Mouse (Mus musculus) megakaryocyte progenitor cell, adult 5-6 weeks (primary cell): Measurements from ENCODE around the gene Slk. TPM values are rescaled to one million over a fixed set of nuclear protein-coding genes. Genes with fewer than 3 reads are reported as not detected.
"Not testable (repeated sequence)": the region's sequence is repeated elsewhere in the genome, so short reads cannot be mapped to it uniquely, and the experiment has no call there.

Source experiments
- ATAC-seq: replicated peaks from 2 replicates; pipeline ENCODE4 v1.8.0; 2016; ENCODE audit warnings: mild to moderate bottlenecking, moderate TSS enrichment, inconsistent platforms; ENCODE audit not compliant: poor library complexity
- total RNA-seq, 2 experiments: library from RNA; stranded (forward) in 1 of 2; stranded (reverse) in 1 of 2; fragments of 157-497, 149-512 nt in 1 of 2; fragments of 200-1000 nt in 1 of 2; gene quantifications; 2 replicates each; pipeline versions ENCODE4 v1.2.3 to v1.2.4; 2015 to 2017

Slk gene
- total RNA-seq, 2 experiments from 2014 or later = 109 to 143 TPM

DNA sequence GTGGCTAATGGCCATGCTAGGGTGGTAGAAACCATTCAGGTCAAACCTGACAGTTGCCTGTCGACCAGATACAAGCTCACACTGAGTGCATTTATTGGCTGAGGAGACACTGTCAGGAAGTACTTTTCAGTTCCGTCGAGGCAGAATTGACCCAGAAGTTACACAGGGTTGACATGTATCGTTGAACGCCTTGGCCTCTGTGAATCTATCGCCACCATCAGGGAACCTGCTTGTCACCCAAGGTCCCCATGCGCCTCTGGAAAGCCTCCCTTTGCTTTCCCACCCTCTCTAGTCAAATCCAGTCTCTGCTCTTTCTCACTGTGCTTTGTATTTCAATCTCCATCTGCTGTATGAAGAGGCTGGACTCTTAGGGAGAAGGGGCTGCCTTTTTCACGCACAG lies 13.5 kb upstream of the Slk start:
- ATAC-seq = no peak

DNA sequence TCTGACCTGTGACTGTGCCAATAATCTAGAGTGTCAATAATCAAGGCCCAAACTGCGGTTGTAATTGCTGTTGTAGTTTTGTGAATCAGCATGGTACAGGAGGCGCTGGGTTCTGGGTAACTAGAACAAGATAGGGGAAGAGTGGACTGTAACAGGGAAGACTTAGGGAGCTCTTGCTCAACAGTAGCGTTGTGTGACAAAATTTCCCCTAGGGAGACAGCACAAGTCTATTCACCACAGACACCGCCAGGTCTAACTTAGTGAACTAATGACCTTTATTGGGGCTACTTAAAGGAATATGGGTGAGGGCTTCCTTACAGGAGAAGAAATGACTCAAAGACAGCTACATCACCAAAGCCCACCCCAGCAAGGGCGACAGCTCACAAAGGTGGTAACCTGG lies 9.4 kb upstream of the Slk start:
- ATAC-seq = peak; percentile 91

DNA sequence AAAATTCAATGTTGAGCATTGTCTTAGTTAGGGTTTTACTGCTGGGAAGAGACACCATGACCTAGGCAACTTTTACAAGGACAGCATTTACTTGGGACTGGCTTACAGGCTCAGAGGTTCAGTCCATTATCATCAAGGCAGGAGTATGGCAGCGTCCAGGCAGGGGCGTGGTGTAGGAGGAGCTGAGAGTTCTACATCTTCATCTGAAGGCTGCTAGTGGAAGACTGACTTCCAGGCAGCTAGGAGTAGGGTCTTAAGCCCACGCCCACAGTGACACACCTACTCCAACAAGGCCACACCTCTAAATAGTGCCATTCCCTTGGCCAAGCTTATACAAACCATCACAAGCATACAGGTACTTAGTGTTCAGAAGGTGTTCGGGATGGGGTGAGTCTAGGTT lies 7.5 kb upstream of the Slk start:
- ATAC-seq = not testable (repeated sequence)

DNA sequence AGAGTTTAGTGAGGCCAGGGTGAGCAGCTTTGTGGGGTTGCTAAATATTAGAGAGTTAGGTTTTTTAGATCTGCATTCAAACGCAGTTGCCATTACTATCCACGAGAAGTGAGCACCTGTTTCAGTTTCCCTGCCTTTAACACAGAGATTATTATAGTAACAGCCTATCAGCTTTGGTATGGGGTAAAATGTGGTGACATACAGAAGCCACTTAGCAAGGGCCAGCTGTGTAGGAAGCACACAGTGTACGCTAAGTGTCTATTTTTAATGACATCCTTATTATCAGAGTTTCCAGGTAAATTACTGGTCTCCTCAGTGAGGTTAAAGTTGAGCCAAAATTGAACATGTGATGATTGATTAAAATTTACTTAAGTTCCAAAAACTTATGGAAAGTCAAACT lies 5.8 kb upstream of the Slk start:
- ATAC-seq = no peak

DNA sequence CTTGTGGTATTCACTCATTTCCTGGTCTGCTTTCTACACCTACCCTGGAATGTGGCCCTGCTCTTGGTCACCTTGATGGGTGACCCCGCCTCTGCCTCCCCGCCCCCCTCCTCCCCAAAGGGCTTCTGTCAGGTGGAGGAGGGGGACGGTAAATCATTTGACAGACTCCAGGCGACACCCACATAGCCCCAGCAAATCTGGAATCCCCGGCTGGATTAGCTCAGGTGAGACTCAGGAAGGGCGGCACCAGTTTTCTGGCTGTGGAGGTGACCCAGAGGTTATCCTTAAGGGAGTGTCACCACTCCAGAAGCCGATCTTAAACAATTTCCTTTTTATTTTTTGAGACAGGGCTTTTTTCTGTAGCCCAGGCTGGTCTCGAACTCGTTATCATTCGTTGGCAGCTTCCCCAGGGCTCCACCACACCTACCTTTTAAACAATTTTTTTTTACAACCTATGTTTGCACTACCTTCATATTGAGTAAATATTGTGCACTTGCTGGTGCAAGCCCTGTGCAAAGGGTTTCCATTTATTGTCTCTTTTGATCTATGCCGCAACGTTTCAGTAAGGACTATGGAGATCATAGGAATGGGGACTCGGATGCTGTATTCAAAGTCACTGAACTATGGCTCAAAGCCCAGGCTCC lies 775 bp upstream of the Slk start:
- no peak for ATAC-seq

DNA sequence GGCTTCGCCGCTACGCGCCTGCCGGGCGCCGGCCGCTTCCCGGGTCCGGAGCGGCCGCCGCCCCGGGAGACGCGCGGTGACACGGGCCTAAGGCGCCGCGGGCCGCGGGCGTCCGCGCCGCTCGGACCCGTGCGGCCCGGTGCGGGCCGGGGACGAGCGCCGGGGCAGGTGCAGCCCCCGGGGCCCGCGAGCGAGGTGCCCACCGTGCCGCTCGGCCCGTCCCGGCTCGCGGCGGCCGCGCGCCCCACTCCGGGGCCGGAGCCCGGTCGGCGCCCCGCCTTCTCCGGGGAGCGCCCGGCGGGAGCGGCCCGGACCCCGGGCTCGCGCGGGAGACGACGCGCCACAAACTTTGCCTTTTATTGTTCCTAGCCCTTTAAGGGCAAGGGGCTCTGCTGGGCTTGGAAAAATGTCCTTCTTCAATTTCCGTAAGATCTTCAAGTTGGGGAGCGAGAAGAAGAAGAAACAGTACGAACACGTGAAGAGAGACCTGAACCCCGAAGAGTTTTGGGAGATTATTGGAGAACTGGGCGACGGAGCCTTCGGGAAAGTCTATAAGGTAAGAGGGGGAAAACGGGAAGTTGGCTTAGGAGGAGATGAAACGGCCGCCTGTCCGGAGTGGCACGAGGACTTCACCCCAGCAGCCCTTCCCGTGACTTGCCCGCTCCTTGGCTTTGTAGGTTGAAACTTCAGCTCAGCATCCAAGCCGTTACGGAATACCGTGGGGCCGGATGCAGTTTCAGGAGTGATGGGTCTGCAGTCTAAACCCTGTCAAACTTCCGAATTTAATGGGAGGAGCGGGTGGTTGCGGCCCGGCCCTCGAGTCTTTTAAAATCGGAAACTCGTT lies 532 bp downstream of the Slk start:
- peak; percentile 20 for ATAC-seq

DNA sequence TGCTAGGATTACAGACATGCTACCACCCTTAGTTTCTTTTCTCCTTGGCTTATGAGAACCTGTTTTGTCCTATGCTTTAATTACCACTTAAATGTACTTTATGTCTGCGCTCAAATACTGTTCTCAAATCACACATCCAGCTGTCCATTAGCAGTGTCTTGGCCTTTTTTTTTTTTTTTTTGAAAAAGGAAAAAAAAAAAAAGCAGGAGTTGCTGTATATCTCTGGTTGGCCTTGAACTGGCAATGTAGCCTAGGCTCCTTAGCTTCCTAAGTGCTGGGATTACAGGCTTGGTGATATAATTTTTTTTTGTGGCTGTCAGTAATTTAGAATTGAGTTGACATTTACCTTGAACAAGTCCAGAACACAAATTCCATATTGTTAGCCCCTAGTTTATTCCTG lies 6.3 kb downstream of the Slk start:
- no peak for ATAC-seq

DNA sequence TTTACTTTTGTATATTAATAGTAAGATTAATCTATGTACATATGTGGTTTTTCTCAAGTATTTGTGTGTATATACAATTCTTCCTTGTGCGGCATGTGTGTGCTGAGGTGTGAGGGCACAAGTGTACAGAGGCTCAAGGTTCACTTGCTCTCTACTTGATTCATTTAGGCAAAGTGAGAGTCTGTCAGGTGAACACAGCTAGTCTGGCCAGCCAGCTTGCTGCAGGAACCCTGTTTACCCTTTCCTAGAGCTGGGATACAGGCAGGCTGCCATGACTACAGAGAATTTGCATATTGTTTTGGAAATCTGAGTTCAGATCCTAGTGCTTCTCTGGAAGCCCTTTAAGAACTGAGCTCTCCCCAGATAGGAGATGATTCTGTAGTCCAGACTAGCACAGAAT lies 7.5 kb downstream of the Slk start:
- ATAC-seq = no peak

DNA sequence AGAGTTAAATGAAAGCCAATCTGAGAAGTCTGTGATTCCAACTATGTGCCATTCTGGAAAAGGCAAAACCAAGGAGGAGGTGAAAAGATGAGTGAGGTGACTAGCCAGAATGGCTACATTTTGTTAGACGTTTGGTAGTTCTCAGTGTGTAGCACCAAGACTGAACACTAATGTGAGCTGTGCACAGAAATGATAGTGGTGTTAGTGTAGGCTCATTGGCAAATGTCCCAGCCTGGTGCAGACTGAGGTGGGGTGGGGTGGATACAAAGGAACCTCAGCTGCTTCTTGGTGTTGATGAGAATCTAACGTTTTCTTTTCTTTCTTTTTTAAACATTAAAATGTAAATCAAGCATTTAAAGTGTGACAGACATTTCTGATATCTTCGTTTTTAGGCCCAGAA lies 29.0 kb downstream of the Slk start:
- ATAC-seq = peak; percentile 98

DNA sequence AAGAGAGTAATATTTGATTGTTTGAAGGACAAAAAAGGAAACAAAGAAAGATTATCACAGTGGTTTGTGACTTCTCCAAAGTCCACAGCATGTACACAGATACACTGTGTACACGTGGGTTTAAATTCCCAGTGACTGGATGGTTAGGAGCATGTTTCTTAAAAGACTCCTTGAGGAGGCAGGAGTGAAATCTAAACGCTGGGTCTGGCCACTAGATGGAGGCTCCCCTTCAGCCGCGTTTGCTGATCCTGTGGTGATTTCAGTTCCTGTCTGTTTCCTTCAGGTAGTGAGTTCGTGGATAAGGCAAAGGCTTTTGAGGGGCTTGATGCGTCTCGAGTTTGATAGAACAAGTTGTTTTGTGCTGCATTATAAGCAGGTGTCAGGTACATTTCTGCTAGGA lies 34.0 kb downstream of the Slk start:
- no peak for ATAC-seq

DNA sequence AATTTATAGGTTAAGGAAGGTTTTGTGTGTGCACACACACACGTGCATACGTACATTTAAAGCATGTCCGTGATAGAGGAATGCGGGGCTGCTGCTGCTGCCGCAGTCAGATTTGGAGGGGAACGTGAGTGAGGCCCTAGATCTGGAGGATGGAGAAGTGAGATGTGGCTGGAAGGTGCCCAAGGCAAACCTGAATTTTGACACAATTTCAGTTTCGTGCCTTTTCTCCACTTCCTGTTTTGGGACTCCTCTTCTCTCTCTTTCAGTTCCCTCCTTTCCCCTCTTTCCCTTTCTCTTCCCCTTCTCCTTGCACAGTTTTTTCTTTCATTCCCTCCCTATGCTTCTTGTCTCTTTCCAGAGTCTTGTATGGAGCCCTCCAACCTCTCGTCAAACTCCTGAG lies 42.0 kb downstream of the Slk start:
- ATAC-seq = peak; percentile 72

DNA sequence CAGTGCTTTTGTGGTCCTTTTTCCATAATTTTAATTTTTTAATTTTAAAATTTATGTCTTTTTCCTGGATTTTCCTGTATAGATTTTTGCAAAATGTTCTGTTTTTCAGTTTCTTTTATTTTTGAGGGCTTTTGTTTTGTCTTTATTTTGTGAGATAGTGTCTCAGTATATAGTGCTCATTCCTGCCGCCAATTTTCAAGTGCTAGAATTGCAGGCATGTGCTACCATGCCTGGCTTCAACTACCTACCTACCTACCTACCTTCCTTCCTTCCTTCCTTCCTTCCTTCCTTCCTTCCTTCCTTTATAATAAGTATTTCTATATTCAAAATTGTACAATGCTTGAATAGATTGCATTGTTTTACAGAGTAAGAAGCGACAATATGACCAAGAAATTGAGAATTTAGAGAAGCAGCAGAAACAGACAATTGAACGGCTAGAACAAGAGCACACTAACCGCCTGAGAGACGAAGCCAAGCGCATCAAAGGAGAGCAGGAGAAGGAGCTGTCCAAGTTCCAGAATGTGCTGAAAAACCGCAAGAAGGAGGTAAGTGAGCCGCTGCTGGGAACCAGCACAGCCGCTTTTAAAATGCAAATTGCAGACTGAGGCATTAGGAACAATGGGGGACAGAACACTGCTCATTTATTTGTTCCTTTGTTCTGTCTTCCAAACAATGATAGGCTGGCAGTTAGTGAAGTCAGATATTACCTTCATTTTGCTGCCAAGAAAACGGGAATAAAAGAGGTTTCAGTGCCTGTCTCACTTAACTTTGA lies 45.6 kb downstream of the Slk start:
- no peak for ATAC-seq

DNA sequence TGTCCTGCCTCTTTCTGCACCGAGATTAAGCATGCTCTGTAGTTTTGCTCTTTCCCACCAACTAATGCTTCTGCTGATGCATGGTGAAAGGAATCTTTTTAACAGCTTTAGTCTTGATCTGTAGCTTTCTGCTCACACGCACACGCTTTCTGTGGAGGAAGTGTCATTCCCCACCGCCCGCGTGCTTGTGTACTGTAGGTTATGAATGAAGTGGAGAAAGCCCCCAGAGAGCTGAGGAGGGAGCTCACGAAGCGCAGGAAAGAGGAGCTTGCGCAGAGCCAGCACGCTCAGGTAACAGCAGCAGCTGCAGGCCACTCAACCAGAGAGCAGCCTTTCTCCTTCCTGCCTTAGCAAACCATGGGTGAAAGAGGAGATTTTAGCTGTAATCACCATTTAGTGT lies 48.0 kb downstream of the Slk start:
- no peak for ATAC-seq

DNA sequence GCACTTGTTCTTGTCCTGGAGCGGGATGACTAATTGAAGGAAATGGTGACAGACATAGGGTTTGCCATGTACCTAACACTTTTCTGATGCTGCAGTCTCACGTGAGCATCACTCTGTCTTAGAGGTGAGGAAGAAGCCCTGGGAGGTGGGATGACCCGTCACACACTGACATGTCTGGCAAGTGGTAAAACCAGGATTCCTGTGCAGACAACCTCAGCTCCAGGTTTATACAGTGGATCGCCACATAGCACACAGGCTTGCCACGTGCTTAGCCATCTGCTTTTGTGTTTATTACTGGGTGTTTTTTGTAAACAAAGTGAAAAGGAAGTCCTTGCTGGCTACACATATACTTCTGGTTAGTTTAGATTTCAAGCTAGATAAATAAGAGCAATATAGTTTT lies 49.6 kb downstream of the Slk start:
- ATAC-seq = no peak

DNA sequence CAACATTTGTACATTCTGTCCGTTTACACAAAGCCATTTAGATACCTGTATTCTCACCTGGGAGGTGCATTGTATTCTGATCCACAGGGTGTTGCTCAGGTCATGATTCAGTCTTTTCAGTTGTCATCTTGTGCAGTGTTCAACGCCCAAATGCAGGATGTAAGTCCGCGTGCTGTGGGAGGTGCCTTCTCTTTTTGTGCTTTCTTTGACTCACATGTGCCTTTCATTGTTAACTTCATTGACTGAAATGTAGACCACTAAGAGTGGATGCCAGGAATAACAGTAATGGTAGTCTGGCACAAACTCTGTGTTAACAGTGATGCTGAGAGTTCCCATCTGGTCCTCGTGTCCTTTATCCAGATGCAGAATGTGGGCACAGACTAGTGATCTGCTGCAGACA lies 50.9 kb downstream of the Slk start:
- no peak for ATAC-seq

DNA sequence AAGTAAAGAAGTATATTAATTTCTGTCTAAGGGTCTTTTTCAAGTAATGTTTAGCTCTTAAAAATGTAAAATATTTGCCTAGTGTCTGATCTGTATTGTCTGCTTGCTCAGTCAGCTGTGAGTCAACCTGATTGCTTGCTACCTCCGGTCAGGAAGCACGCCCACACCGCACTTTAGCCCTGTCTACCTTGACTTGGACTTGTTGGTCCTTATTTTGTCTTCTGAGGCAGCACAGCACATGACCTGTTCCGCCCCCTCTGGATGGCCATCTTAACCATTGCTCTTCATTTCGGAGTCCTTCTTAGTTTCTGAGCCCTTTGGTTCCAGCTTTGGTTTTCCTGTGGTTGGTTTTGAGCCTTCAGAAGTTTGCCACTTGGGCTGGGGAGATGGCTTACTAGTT lies 52.3 kb downstream of the Slk start:
- ATAC-seq = no peak

DNA sequence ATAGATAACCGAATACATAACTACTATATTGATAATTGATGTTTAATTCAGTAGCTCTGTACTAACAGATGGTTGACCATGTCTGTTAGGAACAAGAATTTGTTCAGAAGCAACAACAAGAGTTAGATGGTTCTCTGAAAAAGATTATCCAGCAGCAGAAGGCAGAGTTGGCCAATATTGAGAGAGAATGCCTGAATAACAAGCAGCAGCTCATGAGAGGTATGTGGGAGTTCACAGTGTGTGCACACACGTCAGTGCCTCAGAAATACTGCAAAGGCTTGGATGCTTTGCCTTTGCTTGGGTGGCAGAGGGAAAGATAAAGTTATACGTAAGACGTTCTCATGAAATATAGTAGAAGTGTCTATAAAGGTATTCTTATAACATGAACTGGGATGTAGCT lies 55.9 kb downstream of the Slk start:
- ATAC-seq = no peak

DNA sequence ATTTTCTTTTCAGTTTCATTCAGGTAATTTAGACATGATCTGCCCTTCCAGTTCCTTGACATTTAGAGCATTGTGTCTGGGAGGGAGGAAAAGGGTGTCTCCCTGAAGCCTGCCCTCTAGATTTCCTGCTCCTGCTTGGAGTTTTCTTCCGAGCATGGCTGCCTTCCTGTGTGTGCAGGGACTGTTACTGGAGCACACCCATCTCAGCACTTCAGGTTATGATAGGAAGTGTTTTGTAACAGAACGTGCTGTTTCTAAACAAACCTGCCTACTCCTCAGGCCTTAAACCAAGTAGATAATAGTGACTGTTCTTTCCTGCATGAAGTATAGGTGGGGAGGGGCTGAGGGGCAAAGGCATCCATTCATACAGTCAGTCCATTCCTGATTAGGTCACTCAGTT lies 64.4 kb downstream of the Slk start:
- no peak for ATAC-seq

DNA sequence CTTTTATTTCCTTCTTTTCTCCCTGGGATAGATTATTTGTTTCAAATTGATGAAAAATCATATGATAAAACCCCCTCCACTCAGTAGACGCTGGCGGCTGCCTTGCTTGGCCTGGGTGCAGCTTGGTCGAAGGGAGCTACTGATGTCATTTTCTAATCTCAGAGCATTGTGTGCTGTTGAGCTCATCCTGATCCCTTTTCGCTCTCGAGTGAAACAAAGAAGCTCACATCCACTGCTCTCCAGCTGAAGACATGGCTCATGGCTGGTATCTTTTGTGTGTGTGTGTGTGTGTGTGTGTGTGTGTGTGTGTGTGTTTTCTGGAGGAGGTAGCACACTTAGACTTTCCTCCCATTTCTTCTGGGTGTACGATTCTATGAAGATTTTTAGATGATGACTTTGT lies 66.1 kb downstream of the Slk start:
- no peak for ATAC-seq

DNA sequence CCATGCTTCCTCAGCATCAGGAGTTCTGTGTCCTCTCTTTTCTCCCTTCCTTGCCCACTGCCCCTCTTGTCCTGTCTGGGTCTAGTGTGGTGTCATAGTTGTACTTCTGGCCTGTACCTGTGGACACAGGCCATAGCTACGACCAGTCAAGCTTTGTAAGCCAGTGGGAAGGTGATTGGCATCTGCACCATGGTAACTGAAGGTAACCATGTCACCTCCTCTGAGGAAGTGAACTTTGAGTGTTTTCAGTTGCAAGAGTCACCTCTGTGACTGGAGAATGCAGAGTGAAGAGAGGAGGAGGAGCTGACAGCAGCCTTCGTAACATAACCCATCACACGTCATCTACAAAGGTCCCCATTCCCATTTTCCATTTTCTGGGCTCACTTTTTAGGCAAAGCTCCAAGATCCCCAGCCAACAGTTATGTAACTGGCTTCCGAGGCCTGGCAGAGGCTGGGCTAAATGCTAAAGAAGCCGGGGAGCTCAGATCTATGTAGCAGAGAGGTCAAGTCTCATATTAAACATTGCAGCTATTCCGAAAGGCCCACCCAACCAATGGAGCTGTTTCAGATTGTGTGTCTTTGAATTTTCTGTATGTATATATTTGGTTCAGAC lies 67.1 kb downstream of the Slk start:
- ATAC-seq = no peak

DNA sequence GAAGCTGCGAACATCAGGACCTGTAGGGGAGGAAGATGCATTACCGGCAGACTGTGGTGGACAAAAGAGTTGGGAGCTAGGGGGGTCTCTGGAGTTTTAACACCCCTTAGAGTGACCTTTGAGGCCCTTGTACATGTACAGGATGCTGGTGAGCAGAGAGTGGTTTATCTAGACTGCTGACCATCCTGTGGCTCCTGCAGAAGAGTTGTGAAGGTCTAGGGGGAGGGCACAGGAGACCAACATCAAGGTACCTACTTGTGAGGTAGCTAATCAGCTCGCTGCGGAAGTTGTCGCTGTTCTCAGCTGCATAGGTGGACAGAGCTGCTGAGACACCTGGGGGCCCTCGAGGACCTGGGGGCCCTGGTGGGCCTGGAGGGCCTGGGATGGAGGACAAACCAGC lies 69.6 kb downstream of the Slk start:
- no peak for ATAC-seq
